Mouse (Mus musculus) hindlimb bud, embryonic 11.5 days (tissue): Measurements from ENCODE around the gene Anks1.
A peak's percentile ranks its signal among the peaks of the same experiment; 100 is the strongest.
"Not testable (repeated sequence)": the region's sequence is repeated elsewhere in the genome, so short reads cannot be mapped to it uniquely, and the experiment has no call there.

Source experiments
- DNase-seq: peaks from one replicate; pipeline ENCODE4 v3.0.0-alpha.2; 2012; ENCODE audit warnings: low read depth, low spot score; ENCODE audit errors: extremely low spot score

Gene Anks1

GRCm38 (mm10) chr17:27994001-27994944 lies 85.2 kb downstream of the Anks1 start:
- DNase-seq = no peak

- no peak for DNase-seq
Measured at GRCm38 (mm10) chr17:27996320-27996719, 87.2 kb downstream of the Anks1 start.

GRCm38 (mm10) chr17:27997212-27997611 lies 88.1 kb downstream of the Anks1 start:
- no peak for DNase-seq

- not testable (repeated sequence) for DNase-seq
Measured at GRCm38 (mm10) chr17:27999683-28000273, 90.7 kb downstream of the Anks1 start.

- DNase-seq = no peak
Measured at GRCm38 (mm10) chr17:28000389-28000788, 91.3 kb downstream of the Anks1 start.

GRCm38 (mm10) chr17:28000851-28001250 lies 91.7 kb downstream of the Anks1 start:
- DNase-seq = no peak

- DNase-seq = no peak
Measured at GRCm38 (mm10) chr17:28005393-28005792, 96.3 kb downstream of the Anks1 start.

- DNase-seq = no peak
Measured at GRCm38 (mm10) chr17:28006208-28006607, 97.1 kb downstream of the Anks1 start.

GRCm38 (mm10) chr17:28006611-28007010 lies 97.5 kb downstream of the Anks1 start:
- DNase-seq = no peak

- no peak for DNase-seq
Measured at GRCm38 (mm10) chr17:28007179-28007811, 98.2 kb downstream of the Anks1 start.

GRCm38 (mm10) chr17:28007857-28008564 lies 98.9 kb downstream of the Anks1 start:
- DNase-seq = no peak

GRCm38 (mm10) chr17:28008565-28008981 lies 99.5 kb downstream of the Anks1 start:
- no peak for DNase-seq

- no peak for DNase-seq
Measured at GRCm38 (mm10) chr17:28009066-28009715, 100.1 kb downstream of the Anks1 start.

- DNase-seq = no peak
Measured at GRCm38 (mm10) chr17:28009716-28010114, 100.6 kb downstream of the Anks1 start.

- DNase-seq = no peak
Measured at GRCm38 (mm10) chr17:28010925-28011324, 101.8 kb downstream of the Anks1 start.

GRCm38 (mm10) chr17:28012851-28013250 lies 103.7 kb downstream of the Anks1 start:
- DNase-seq = no peak

GRCm38 (mm10) chr17:28013259-28013875 lies 104.3 kb downstream of the Anks1 start:
- DNase-seq = peak; percentile 52

GRCm38 (mm10) chr17:28014449-28014848 lies 105.3 kb downstream of the Anks1 start:
- no peak for DNase-seq

- DNase-seq = no peak
Measured at GRCm38 (mm10) chr17:28015068-28015730, 106.1 kb downstream of the Anks1 start.
